Comparison of ENCODE assay signal across 18 mouse cellular contexts in genomic region chr4:64269846-64270245, GRCm38 (mm10).
DNase-seq lines count a peak whose midpoint lies in the region; ATAC-seq and TF ChIP-seq lines count a peak whose summit lies in the region.
"Had no signal": no experiment of that assay in that cellular context is flagged by ENCODE, and none has a peak within 500 bp of the region (broad histone marks: within the 10 kb centered on the region; RNA-seq: fewer than 3 reads in every experiment).

No protein-coding gene starts in this region.

- peak overlapping the region; percentile 55 for H3K27ac ChIP-seq in kidney, embryonic 16.5 days (ENCODE audit: low read length)
- H3K27ac ChIP-seq in embryonic fibroblast, embryonic 13.5 days (ENCODE audit: insufficient read depth, low read length): peak overlapping the region; percentile 83; the same call in 1 of the 2 replicates
- H3K27ac ChIP-seq: hindbrain, embryonic 13.5 days; left cerebral cortex, adult 2 months; liver, embryonic 15.5 days; midbrain, embryonic 10.5 days had no signal

- TF ChIP-seq CTCF in embryonic fibroblast, embryonic 13.5 days (IDR thresholded peaks at IDR 0.05; ENCODE audit: borderline replicate concordance, insufficient read depth, low read length): no peak

- no peak overlapping the region for H3K9ac ChIP-seq in kidney, embryonic 16.5 days (replicated peaks; ENCODE audit: low read length)
- H3K9ac ChIP-seq: hindbrain, embryonic 13.5 days; liver, embryonic 15.5 days had no signal

- ATAC-seq in kidney, embryonic 16.5 days (ENCODE audit: low FRiP score, low TSS enrichment): peak; percentile 51; the same call in 1 of the 2 replicates
- ATAC-seq: forebrain, embryonic 14.5 days; inflammation-experienced regulatory T-cells, adult 6 months had no signal

- no peaks in the 10 kb centered on the region for H3K36me3 ChIP-seq in kidney, embryonic 16.5 days (ENCODE audit: insufficient read depth, low read length)
- H3K36me3 ChIP-seq: hindbrain, embryonic 13.5 days; liver, embryonic 15.5 days; midbrain, embryonic 10.5 days had no signal

- H3K9me3 ChIP-seq in kidney, embryonic 16.5 days (ENCODE audit: low read length): no peaks in the 10 kb centered on the region
- H3K9me3 ChIP-seq: hindbrain, embryonic 13.5 days; liver, embryonic 15.5 days; midbrain, embryonic 10.5 days had no signal

- no peaks in the 10 kb centered on the region for H3K27me3 ChIP-seq in kidney, embryonic 16.5 days (ENCODE audit: insufficient read depth, low read length)
- H3K27me3 ChIP-seq: hindbrain, embryonic 13.5 days; liver, embryonic 15.5 days had no signal

- no peak overlapping the region for H3K4me2 ChIP-seq in kidney, embryonic 16.5 days (replicated peaks; ENCODE audit: low read depth, low read length)
- H3K4me2 ChIP-seq: hindbrain, embryonic 13.5 days; liver, embryonic 15.5 days had no signal

- no peak for TF ChIP-seq POLR2A in embryonic fibroblast, embryonic 13.5 days (IDR thresholded peaks at IDR 0.05; ENCODE audit: low read depth, low read length)

- no peak overlapping the region for H3K4me3 ChIP-seq in kidney, embryonic 16.5 days (ENCODE audit: low read length)
- H3K4me3 ChIP-seq in embryonic fibroblast, embryonic 13.5 days (ENCODE audit: insufficient read depth, low read length): no peak overlapping the region
- H3K4me3 ChIP-seq: hindbrain, embryonic 13.5 days; left cerebral cortex, adult 2 months; liver, embryonic 15.5 days; midbrain, embryonic 10.5 days had no signal

- no peak for DNase-seq in kidney, adult 9 months
- DNase-seq in lung, postnatal 10 days: peak; percentile 23
- DNase-seq in lung, postnatal 14 days: no peak
- no peak for DNase-seq in cerebellum, postnatal 4 days (ENCODE audit: low spot score in 2 of 2)
- no peak for DNase-seq in spleen, postnatal 10 days (ENCODE audit: low spot score in 2 of 2)
- DNase-seq: adrenal gland, adult 8-10 months; cerebellum, adult 9-11 months; gastrocnemius, postnatal 36 days; kidney, postnatal 25 days; lung, postnatal 4 days had no signal

- WGBS in kidney, embryonic 16.5 days: 34% methylated on average over 5 of the region's 5 CpGs

- peaks cover 10% of the 10 kb centered on the region for H3K4me1 ChIP-seq in kidney, embryonic 16.5 days (ENCODE audit: insufficient read depth, low read length)
- H3K4me1 ChIP-seq in embryonic fibroblast, embryonic 13.5 days (ENCODE audit: control insufficient read depth, insufficient read depth, low read length): peaks cover 5% of the 10 kb centered on the region; the same call in 1 of the 2 replicates
- H3K4me1 ChIP-seq: hindbrain, embryonic 13.5 days; liver, embryonic 15.5 days; midbrain, embryonic 10.5 days had no signal
